Mouse (Mus musculus) central nervous system, embryonic 14 days (tissue): ENCODE results near the gene Tas2r126. TPM values are rescaled to one million over a fixed set of nuclear protein-coding genes. Genes with fewer than 3 reads are reported as not detected.

Experiments used
- polyA plus RNA-seq: library from polyadenylated mRNA; depleted of rRNA; stranded (reverse); fragments of >200 nt; gene quantifications from 2 replicates; pipeline ENCODE4 v1.2.3, GENCODE M21; 2012; rRNA removed

Gene Tas2r126
- not detected in 2 replicates for polyA plus RNA-seq

DNA sequence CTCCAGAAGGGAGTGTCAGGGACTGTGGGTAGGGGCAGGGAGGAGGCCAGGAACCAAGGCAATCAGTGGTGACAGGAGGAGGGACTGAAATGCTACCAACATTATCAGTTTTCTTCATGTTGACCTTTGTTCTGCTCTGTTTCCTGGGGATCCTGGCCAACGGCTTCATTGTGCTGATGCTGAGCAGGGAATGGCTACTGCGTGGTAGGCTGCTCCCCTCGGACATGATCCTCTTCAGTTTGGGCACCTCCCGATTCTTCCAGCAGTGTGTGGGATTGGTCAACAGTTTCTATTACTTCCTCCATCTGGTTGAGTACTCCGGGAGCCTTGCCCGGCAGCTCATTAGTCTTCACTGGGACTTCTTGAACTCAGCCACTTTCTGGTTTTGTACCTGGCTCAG, at the start of gene Tas2r126:
Gene Tas2r126 (plus strand): TSS at position 90 of the 400 bp plus-strand sequence.

GRCm38 (mm10) chr6:42399938-42400337, 34.4 kb upstream of the Tas2r126 start, which contains the start of gene Tas2r143:
Gene Tas2r143, plus strand, starts transcription at chr6:42400238.

DNA sequence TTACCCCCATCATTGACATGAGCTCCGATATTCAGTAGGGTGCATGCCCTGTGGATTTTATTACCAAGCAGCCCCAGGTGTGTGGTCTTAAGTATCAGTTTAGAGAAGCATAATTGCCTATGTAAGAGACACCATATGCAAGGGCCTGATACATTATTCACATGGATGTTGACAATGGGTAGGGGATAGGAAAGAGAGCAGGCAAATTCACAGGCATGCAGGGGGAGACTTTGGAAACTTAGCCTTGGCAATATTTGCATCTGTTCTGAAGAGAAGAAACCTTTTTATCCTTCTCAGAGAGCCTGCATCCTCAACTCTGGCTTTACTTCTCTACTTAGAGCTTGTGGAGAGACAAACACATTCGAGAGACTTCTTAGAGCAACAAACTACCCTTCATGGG, 29.2 kb upstream of the Tas2r126 start, which contains the start of gene Tas2r135:
Gene Tas2r135 (plus strand): TSS at position 301 of the 400 bp plus-strand sequence.

GRCm38 (mm10) chr6:42465096-42465495, 30.8 kb downstream of the Tas2r126 start, which contains the start of gene Olfr458:
Gene Olfr458, minus strand, starts transcription at chr6:42465196.

DNA sequence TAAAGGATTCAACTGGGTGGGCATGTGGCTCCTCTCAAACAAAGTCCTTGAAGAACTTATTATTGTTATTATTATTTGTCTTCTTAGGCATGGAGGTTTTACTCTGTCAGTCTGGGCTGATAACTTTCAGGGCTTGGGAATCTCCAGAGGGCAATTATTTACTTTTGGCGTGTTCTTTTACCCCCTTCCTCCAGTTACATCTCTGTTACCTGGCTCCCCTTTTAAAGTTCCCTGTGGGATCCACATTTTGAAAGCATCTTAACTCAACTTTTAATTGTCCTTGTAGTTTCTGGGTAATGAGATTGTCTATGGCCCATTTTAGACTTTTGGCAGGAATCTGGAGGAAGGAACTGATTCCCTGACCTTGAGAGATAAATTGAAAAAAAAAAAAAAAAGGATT, 41.9 kb downstream of the Tas2r126 start, which contains the start of gene Olfr457:
Gene Olfr457 (minus strand): TSS at position 101 of the 400 bp plus-strand sequence.

Other genes with a start within 250 kb of the Tas2r126 start
- not detected in 2 replicates for gene Tas2r144, start 219.2 kb upstream of the Tas2r126 start, polyA plus RNA-seq
- 10.6 and 11.0 TPM in 2 replicates for gene Gstk1, start 188.6 kb upstream of the Tas2r126 start, polyA plus RNA-seq
- 0.16 and 0.34 TPM in 2 replicates for gene Tmem139, start 172.6 kb upstream of the Tas2r126 start, polyA plus RNA-seq
- 84.5 and 96.7 TPM in 2 replicates for gene Casp2, start 169.6 kb upstream of the Tas2r126 start, polyA plus RNA-seq
- 10.5 and 11.9 TPM in 2 replicates for gene Clcn1, start 147.8 kb upstream of the Tas2r126 start, polyA plus RNA-seq
- gene Fam131b, start 109.9 kb upstream of the Tas2r126 start, polyA plus RNA-seq = 27.0 and 29.4 TPM in 2 replicates
- 57.3 and 77.9 TPM in 2 replicates for gene Zyx, start 84.9 kb upstream of the Tas2r126 start, polyA plus RNA-seq
- gene Epha1, start 61.3 kb upstream of the Tas2r126 start, polyA plus RNA-seq = 0.47 and 2.9 TPM in 2 replicates
- gene Tas2r143, start 34.3 kb upstream of the Tas2r126 start, polyA plus RNA-seq = not detected in 2 replicates
- gene Tas2r135, start 29.1 kb upstream of the Tas2r126 start, polyA plus RNA-seq = 0.07 TPM in 1 of 2 replicates, not detected in the other
- not detected in 2 replicates for gene Olfr458, start 30.7 kb downstream of the Tas2r126 start, polyA plus RNA-seq
- not detected in 2 replicates for gene Olfr457, start 41.8 kb downstream of the Tas2r126 start, polyA plus RNA-seq
- not detected in 2 replicates for gene Olfr456, start 52.7 kb downstream of the Tas2r126 start, polyA plus RNA-seq
- not detected in 2 replicates for gene Olfr455, start 113.1 kb downstream of the Tas2r126 start, polyA plus RNA-seq
- gene Tcaf3, start 163.2 kb downstream of the Tas2r126 start, polyA plus RNA-seq = not detected in 2 replicates
- 1.4 and 2.1 TPM in 2 replicates for gene Tcaf2, start 210.7 kb downstream of the Tas2r126 start, polyA plus RNA-seq